Mouse (Mus musculus): Measurements from ENCODE around the gene 9930021J03Rik. TPM values are rescaled to one million over a fixed set of nuclear protein-coding genes. Genes with fewer than 3 reads are reported as not detected.

The 9930021J03Rik gene
- 2.5 and 2.7 TPM in 2 replicates for polyA plus RNA-seq (2015; fragmentation: Nextera tagmentation; extraction: Ambion mirVana)

- Histone ChIP-seq H3K27me3 (replicated peaks) (no peaks in the 10 kb centered on the region), H3K9me3 (no peaks in the 10 kb centered on the region), H3K9ac (peak within 1 kb of the TSS; percentile 97), H3K27ac (replicated peaks) (peak within 1 kb of the TSS; percentile 95), H3K4me2 (peak within 1 kb of the TSS; percentile 82), H3K4me3 (peak within 1 kb of the TSS; percentile 89), H3K4me1 (peaks cover 26% of the 10 kb centered on the region), H3K36me3 (peaks cover 28% of the 10 kb centered on the region)
- WGBS: under 1% methylated on average over 54 of the region's 95 CpGs
- ATAC-seq (ENCODE audit: extremely low read depth, insufficient number of reproducible peaks, low FRiP score, low TSS enrichment): peak; percentile 87
Measured at GRCm38 (mm10) chr19:29805917-29806785, at the start of gene 9930021J03Rik. Gene 9930021J03Rik, minus strand, starts transcription at chr19:29805989.

- Histone ChIP-seq H3K36me3 (no peaks in the 10 kb centered on the region), H3K9ac (no peak overlapping the region), H3K27ac (replicated peaks) (no peak overlapping the region), H3K4me3 (no peak overlapping the region), H3K9me3 (no peaks in the 10 kb centered on the region), H3K4me1 (no peaks in the 10 kb centered on the region), H3K4me2 (no peak overlapping the region), H3K27me3 (replicated peaks) (no peaks in the 10 kb centered on the region)
- whole genome bisulfite sequencing: 63% methylated on average over 5 of the region's 5 CpGs
- no peak for ATAC-seq (ENCODE audit: extremely low read depth, insufficient number of reproducible peaks, low FRiP score, low TSS enrichment)
Measured at GRCm38 (mm10) chr19:29853711-29854110, 47.9 kb upstream of the 9930021J03Rik start.

GRCm38 (mm10) chr19:29851036-29851690 is 45.4 kb upstream of the 9930021J03Rik start:
- Histone ChIP-seq H3K4me2 (no peak overlapping the region), H3K4me1 (no peaks in the 10 kb centered on the region)
- WGBS: 48% methylated on average over 12 of the region's 12 CpGs

GRCm38 (mm10) chr19:29849924-29850551 is 44.2 kb upstream of the 9930021J03Rik start:
- Histone ChIP-seq H3K4me3 (no peak overlapping the region), H3K4me1 (no peaks in the 10 kb centered on the region), H3K27me3 (replicated peaks) (no peaks in the 10 kb centered on the region), H3K4me2 (no peak overlapping the region), H3K27ac (replicated peaks) (no peak overlapping the region), H3K36me3 (no peaks in the 10 kb centered on the region), H3K9ac (no peak overlapping the region), H3K9me3 (no peaks in the 10 kb centered on the region)
- WGBS: 72% methylated on average over 11 of the region's 11 CpGs
- no peak for ATAC-seq (ENCODE audit: extremely low read depth, insufficient number of reproducible peaks, low FRiP score, low TSS enrichment)

More at GRCm38 (mm10) chr19:29851036-29851690, 45.4 kb upstream of the 9930021J03Rik start:
- ATAC-seq (ENCODE audit: extremely low read depth, insufficient number of reproducible peaks, low FRiP score, low TSS enrichment): no peak
- Histone ChIP-seq H3K9ac (no peak overlapping the region), H3K27me3 (replicated peaks) (no peaks in the 10 kb centered on the region), H3K36me3 (no peaks in the 10 kb centered on the region), H3K4me3 (no peak overlapping the region), H3K27ac (replicated peaks) (no peak overlapping the region), H3K9me3 (no peaks in the 10 kb centered on the region)

GRCm38 (mm10) chr19:29844036-29844661 is 38.4 kb upstream of the 9930021J03Rik start:
- H3K36me3 ChIP-seq: no peaks in the 10 kb centered on the region
- no peak overlapping the region for H3K27ac ChIP-seq (replicated peaks)
- no peak overlapping the region for H3K4me3 ChIP-seq
- 72% methylated on average over 12 of the region's 12 CpGs for WGBS
- no peaks in the 10 kb centered on the region for H3K4me1 ChIP-seq
- H3K9me3 ChIP-seq: no peaks in the 10 kb centered on the region
- no peaks in the 10 kb centered on the region for H3K27me3 ChIP-seq (replicated peaks)
- ATAC-seq (ENCODE audit: extremely low read depth, insufficient number of reproducible peaks, low FRiP score, low TSS enrichment): no peak
- H3K9ac ChIP-seq: no peak overlapping the region
- H3K4me2 ChIP-seq: no peak overlapping the region

GRCm38 (mm10) chr19:29843641-29844035 is 37.8 kb upstream of the 9930021J03Rik start:
- H3K4me2 ChIP-seq: no peak overlapping the region
- 47% methylated on average over 5 of the region's 5 CpGs for WGBS
- H3K4me1 ChIP-seq: no peaks in the 10 kb centered on the region
- H3K4me3 ChIP-seq: no peak overlapping the region
- no peaks in the 10 kb centered on the region for H3K9me3 ChIP-seq
- H3K36me3 ChIP-seq: no peaks in the 10 kb centered on the region
- H3K27me3 ChIP-seq (replicated peaks): no peaks in the 10 kb centered on the region
- ATAC-seq (ENCODE audit: extremely low read depth, insufficient number of reproducible peaks, low FRiP score, low TSS enrichment): no peak
- no peak overlapping the region for H3K27ac ChIP-seq (replicated peaks)
- H3K9ac ChIP-seq: no peak overlapping the region

GRCm38 (mm10) chr19:29842973-29843372 is 37.2 kb upstream of the 9930021J03Rik start:
- no peaks in the 10 kb centered on the region for H3K36me3 ChIP-seq
- no peak overlapping the region for H3K27ac ChIP-seq (replicated peaks)
- H3K27me3 ChIP-seq (replicated peaks): no peaks in the 10 kb centered on the region
- no peak overlapping the region for H3K9ac ChIP-seq
- no peak overlapping the region for H3K4me2 ChIP-seq
- H3K4me3 ChIP-seq: no peak overlapping the region
- 78% methylated on average over 8 of the region's 8 CpGs for WGBS
- no peak for ATAC-seq (ENCODE audit: extremely low read depth, insufficient number of reproducible peaks, low FRiP score, low TSS enrichment)
- no peaks in the 10 kb centered on the region for H3K9me3 ChIP-seq
- no peaks in the 10 kb centered on the region for H3K4me1 ChIP-seq

GRCm38 (mm10) chr19:29840642-29841041 is 34.9 kb upstream of the 9930021J03Rik start:
- 80% methylated on average over 4 of the region's 4 CpGs for WGBS
- H3K9ac ChIP-seq: no peak overlapping the region

GRCm38 (mm10) chr19:29838636-29839135 is 32.9 kb upstream of the 9930021J03Rik start:
- no peaks in the 10 kb centered on the region for H3K36me3 ChIP-seq
- no peak overlapping the region for H3K9ac ChIP-seq
- H3K27me3 ChIP-seq (replicated peaks): no peaks in the 10 kb centered on the region
- no peaks in the 10 kb centered on the region for H3K9me3 ChIP-seq
- H3K4me1 ChIP-seq: peaks cover 7% of the 10 kb centered on the region; the same call in 1 of the 2 replicates
- H3K27ac ChIP-seq (replicated peaks): no peak overlapping the region
- ATAC-seq (ENCODE audit: extremely low read depth, insufficient number of reproducible peaks, low FRiP score, low TSS enrichment): no peak
- H3K4me2 ChIP-seq: no peak overlapping the region
- WGBS: 70% methylated on average over 3 of the region's 3 CpGs
- no peak overlapping the region for H3K4me3 ChIP-seq

More at GRCm38 (mm10) chr19:29840642-29841041, 34.9 kb upstream of the 9930021J03Rik start:
- no peak overlapping the region for H3K4me3 ChIP-seq
- H3K27me3 ChIP-seq (replicated peaks): no peaks in the 10 kb centered on the region
- H3K9me3 ChIP-seq: no peaks in the 10 kb centered on the region
- no peaks in the 10 kb centered on the region for H3K36me3 ChIP-seq
- peaks cover 5% of the 10 kb centered on the region; the same call in 1 of the 2 replicates for H3K4me1 ChIP-seq
- H3K27ac ChIP-seq (replicated peaks): no peak overlapping the region
- ATAC-seq (ENCODE audit: extremely low read depth, insufficient number of reproducible peaks, low FRiP score, low TSS enrichment): no peak
- no peak overlapping the region for H3K4me2 ChIP-seq

GRCm38 (mm10) chr19:29838171-29838570 is 32.4 kb upstream of the 9930021J03Rik start:
- WGBS: 68% methylated on average over 1 of the region's 1 CpGs
- Histone ChIP-seq H3K4me2 (no peak overlapping the region), H3K4me3 (no peak overlapping the region), H3K4me1 (peaks cover 7% of the 10 kb centered on the region; the same call in 1 of the 2 replicates), H3K27me3 (replicated peaks) (no peaks in the 10 kb centered on the region), H3K27ac (replicated peaks) (no peak overlapping the region), H3K36me3 (no peaks in the 10 kb centered on the region), H3K9ac (no peak overlapping the region), H3K9me3 (no peaks in the 10 kb centered on the region)
- no peak for ATAC-seq (ENCODE audit: extremely low read depth, insufficient number of reproducible peaks, low FRiP score, low TSS enrichment)

Data from heart, embryonic 13.5 days (tissue).